Mouse (Mus musculus) hindbrain, embryonic 16.5 days (tissue): ENCODE measurements at regions not wholly inside any gene's neighbourhood (a gene's known extent, or its start where the extent isn't known, plus 50 kb on each side); places are given as distances from the start of the nearest gene placed in this dataset.

Experiments
- ATAC-seq: fragments of 200-750 bp; cut with Nextera tagmentation; 2 replicates; pipeline ENCODE4 v1.8.0; 2017; ENCODE audit warnings: moderate TSS enrichment, moderate library complexity
- H3K27ac ChIP-seq: fragments of 300-500 bp; sonication (generic); 2 replicates; pipeline ENCODE4 v1.5.1; 2014; ENCODE audit warnings: low read depth, mild to moderate bottlenecking, control low read depth, low read length, moderate library complexity
- H3K27me3 ChIP-seq: fragments of 300-500 bp; sonication (generic); replicated peaks from 2 replicates; pipeline ENCODE4 v1.6.1; 2014; ENCODE audit warnings: low read length; ENCODE audit not compliant: control insufficient read depth, insufficient read depth
- H3K36me3 ChIP-seq: fragments of 300-500 bp; sonication (generic); 2 replicates; pipeline ENCODE4 v1.6.1; 2014; ENCODE audit warnings: mild to moderate bottlenecking, low read length, moderate library complexity, mixed read lengths; ENCODE audit not compliant: control insufficient read depth, insufficient read depth
- H3K4me1 ChIP-seq: fragments of 300-500 bp; sonication (generic); 2 replicates; pipeline ENCODE4 v1.6.1; 2014; ENCODE audit warnings: low read depth, low read length; ENCODE audit not compliant: control insufficient read depth, insufficient read depth
- H3K4me2 ChIP-seq: fragments of 300-500 bp; sonication (generic); 2 replicates; pipeline ENCODE4 v1.6.1; 2014; ENCODE audit warnings: mild to moderate bottlenecking, low read length, control low read depth, moderate library complexity
- H3K4me3 ChIP-seq: fragments of 300-500 bp; sonication (generic); 2 replicates; pipeline ENCODE4 v1.5.1; 2014; ENCODE audit warnings: mild to moderate bottlenecking, low read length, control low read depth, moderate library complexity
- H3K9ac ChIP-seq: fragments of 300-500 bp; sonication (generic); 2 replicates; pipeline ENCODE4 v1.6.1; 2014; ENCODE audit warnings: low read depth, mild to moderate bottlenecking, control low read depth, low read length, moderate library complexity
- H3K9me3 ChIP-seq: fragments of 300-500 bp; sonication (generic); 2 replicates; pipeline ENCODE4 v1.6.1; 2014; ENCODE audit warnings: mild to moderate bottlenecking, low read length, moderate library complexity; ENCODE audit not compliant: control insufficient read depth
- WGBS: fragments of 180-500 bp; shearing (Covaris S2); extraction: QIAGEN DNeasy Blood & Tissue Kit; methylation state at CpG from one replicate; pipeline ENCODE4 v1.1.7; 2014; 5-methylcytosine and 5-hydroxymethylcytosine counted together
- microRNA counts: library from miRNA; unstranded; fragments of <30 nt; microRNA quantifications from one replicate; lab custom pipeline; 2016
- microRNA-seq: library from miRNA; unstranded; fragments of <30 nt; microRNA quantifications from one replicate; pipeline ENCODE4, GENCODE M21; 2017

GRCm38 (mm10) chr13:84068365-84068764 is 153.7 kb upstream of the Tmem161b start:
- H3K4me2 ChIP-seq: no peak overlapping the region
- peaks cover 11% of the 10 kb centered on the region for H3K4me1 ChIP-seq
- 94% methylated on average over 1 of the region's 1 CpGs for WGBS
- no peak overlapping the region for H3K9ac ChIP-seq
- H3K27ac ChIP-seq: no peak overlapping the region
- H3K4me3 ChIP-seq: no peak overlapping the region
- H3K36me3 ChIP-seq: no peaks in the 10 kb centered on the region
- no peaks in the 10 kb centered on the region for H3K27me3 ChIP-seq
- no peaks in the 10 kb centered on the region for H3K9me3 ChIP-seq
- ATAC-seq: no peak

MicroRNAs in the stretch of these regions (microRNA counts, 519-probe panel; counts per million panel counts)
- microRNA mmu-miR-9 (lab: Ali Mortazavi, UCI): 5,132 counts per million, percentile 100 among the panel's probes with 10 or more counts

Small RNA genes lying in the stretch of these regions (microRNA-seq; reads per million reads assigned to microRNA genes)
- gene Mir9-2: 0.83 reads per million
